Mouse (Mus musculus): ENCODE measurements at regions not wholly inside any gene's neighbourhood (a gene's known extent, or its start where the extent isn't known, plus 50 kb on each side); places are given as distances from the start of the nearest gene placed in this dataset.
"Not testable (repeated sequence)": the region's sequence is repeated elsewhere in the genome, so short reads cannot be mapped to it uniquely, and the experiment has no call there.

DNA sequence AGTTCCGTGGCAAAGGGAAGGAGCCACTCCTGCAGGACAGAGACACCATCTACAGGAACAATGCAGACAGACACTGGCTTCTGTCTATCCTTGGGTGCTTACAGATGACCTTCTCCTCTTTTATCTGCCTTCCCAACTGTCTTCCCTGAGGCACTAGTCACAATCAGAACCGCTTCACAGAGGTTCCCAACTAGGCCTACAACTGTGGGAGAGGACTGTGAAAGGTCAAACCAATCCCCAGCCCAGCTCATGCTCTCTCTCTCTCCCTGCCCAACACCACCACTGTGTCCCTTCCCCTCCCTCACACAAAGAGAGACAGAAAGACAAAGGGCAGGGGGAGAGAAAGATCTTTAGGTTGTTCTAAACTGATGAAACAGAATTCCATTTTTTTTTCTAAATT, 61.3 kb downstream of the Tmem17 start:
- DNase-seq, result no peak

DNA sequence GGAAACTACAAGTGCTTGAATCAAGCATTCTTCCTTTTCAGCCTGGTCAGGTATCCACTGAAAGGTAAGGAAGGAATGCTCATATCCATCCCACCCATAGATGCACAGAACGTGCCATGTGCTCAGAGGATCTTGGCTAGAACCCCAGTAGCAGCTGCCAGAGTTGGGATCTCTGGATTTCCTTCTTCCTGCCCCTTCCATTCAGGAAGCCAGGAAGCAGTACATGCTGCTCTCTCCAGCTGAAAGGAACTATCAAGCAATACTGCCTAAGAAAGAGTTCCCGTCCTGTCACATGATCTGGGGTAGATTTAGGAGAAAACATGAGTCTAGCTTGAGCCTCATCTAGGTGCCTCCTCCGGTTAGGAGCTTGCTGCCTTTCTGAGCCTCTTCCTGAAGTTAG, 61.9 kb downstream of the Tmem17 start:
- DNase-seq, result no peak

DNA sequence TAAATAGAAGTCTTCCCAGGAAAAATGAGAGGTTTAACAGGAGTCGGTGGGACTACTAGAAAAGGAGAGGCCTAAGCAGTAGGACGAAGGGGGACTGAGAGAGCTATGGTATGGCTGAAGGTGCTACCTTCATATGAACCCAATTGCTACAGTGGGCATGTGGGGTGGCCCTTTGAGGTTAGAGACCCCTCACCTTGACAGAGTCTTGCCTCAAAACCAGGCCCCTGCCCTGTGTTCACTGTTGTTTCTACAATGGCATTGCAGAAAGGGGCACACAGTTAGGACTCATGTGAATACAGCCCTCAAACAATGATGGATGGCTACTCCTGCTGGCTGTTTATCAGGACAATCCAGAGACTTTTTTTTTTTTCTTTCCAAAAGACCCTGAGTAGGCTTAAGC, 62.6 kb downstream of the Tmem17 start:
- DNase-seq, result no peak

DNA sequence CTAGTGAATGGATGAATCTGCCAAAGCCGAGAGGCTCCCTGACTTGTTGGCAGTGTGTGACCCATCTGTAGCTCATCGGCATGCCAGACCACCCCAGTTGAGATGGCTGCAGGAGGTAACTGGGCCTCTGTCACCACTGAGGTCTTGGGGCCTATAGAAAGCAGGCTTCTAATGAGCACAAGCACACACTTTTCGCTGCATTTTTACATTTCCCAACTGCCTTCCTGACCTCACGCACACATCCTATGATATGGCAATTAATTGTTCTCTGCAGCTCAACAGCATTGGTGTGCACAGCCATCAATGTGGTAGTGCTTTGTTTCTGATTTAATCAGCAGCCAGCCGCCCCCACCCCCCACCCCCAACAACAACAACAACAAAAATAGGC, 72.2 kb downstream of the Tmem17 start:
- DNase-seq, result no peak

DNA sequence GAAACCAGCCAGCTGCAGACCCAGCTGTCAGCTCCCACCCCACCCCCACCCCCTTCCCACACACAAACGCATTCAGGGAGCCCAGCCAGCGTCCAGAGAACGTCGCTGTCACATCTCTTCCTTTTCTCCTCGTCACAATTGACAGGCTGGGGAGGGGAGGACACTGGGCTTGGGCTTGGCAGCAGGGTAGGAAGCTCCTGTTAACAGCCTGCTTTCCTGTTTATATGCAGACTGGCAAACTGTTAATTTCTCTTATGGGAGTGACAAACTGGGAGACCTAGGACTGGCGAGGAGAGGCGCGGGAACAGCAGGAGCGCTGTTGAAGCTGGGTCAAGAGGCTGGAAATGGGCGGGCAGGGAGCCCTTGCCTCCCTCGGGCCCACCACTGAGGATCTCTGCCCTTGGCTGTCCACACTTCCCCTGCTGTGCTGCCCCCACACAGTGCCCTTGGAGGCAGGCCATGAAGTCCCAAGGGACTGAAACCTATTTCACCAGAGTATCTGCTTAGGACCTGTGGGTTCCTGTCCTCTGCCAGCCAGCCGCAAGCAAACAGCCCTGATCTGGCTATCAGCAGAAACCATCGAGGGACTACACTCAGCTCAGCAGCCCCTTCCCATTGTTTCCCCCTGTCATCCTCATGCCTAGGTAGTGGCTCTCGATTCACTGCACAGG, 72.7 kb downstream of the Tmem17 start:
- DNase-seq, result no peak

DNA sequence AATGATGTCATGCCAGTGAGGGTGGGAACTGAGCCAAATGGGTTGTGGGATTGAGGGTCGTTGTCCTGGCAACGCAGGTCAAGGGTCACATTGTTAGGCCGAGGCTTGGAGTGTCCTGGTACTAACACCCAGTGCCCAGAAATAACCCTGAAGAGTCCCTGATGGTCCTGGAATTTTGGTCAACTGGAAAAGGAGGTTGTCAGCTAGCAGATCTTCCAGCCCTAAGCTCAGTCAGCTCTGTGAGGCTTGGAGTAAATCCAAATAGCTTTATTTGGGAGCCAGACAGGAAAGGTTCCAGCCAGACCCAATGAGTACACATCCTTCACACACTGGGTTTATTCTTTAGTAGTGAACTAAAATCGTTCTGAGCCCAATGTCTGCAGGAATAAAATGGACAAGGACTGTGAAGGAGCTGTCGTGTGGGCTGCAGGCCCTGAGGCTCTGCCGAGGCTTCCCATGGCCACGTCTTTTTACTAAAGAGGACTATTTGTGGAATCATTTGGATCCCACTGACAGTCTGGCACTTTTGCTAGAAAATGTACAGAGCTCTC, 75.9 kb downstream of the Tmem17 start:
- DNase-seq, result no peak

DNA sequence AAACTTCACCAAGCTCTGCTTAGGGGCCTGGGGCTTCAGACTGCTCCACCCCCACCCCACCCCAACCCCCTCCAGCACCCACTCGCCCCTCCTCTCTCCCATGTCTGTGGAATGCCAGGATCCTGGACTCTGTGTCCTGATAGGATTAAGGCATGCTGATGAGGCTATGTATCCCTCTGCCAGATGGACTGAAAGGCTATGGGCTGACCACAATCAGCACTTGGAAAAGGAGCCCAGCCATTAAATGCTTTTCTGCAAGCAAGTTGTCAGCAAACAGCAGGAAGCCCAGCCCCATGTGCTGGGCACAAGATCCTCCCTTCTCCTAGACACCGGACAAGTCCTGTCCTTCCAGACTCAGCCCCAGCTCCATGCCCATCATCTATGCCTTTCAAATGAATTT, 76.7 kb downstream of the Tmem17 start:
- no peak for DNase-seq

DNA sequence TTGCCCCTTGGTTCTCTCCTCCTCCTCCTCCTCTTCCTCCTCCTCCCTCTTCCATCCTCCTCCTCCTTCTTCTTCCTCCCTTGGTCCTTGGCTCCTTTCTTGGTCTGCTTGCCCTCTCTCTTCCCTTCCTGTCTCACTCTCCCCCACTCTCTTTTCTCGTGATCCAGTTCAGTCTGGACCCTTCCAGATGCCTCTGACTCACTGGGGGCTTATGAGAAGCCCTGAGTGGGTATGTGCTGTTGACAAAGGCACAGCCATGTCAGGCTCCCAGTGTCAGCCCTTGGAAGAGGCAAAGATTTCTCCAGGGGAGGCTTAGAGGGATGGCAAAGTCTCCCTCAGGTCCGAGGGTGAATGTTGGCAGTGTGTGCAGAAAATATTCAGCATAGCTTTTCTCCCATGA, 78.0 kb downstream of the Tmem17 start:
- DNase-seq, result no peak

DNA sequence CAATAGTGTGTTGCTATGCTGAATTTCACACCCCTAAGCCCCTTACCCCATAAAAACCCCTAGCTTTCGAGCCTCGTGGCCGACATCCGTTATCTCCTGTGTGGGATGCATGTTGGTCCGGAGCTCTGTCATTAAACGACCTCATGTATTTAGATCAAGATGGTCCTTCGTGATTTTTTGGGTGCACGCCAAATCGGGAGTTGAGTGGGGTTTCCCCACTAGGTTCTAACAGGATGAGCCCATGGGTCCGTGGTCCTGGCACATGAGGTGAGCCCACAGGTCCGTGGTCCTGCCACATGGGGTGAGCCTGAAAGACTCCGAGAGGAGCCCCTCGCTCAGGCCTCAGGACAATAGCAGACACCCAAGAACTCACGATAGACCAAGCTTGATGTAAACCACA, 79.2 kb downstream of the Tmem17 start:
- DNase-seq, result not testable (repeated sequence)

DNA sequence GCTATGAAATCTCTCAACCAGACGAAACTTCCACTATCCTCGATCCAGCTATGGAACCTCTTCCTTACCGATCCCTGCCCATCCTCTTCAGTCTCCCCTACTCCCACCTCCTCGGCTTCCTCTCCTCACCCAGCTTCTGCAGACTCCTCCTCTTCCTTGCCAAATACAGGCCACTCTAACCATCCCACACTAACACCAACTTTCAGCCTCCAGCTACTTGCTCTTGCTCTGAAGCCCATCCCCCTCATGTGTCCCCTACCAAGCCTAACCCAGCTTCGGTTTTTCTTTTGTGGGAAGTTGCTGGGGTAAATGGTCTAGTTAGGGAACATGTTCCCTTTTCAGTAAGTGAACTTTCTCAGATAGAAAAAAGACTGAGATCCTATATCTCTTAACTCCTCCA, 80.8 kb downstream of the Tmem17 start:
- no peak for DNase-seq

DNA sequence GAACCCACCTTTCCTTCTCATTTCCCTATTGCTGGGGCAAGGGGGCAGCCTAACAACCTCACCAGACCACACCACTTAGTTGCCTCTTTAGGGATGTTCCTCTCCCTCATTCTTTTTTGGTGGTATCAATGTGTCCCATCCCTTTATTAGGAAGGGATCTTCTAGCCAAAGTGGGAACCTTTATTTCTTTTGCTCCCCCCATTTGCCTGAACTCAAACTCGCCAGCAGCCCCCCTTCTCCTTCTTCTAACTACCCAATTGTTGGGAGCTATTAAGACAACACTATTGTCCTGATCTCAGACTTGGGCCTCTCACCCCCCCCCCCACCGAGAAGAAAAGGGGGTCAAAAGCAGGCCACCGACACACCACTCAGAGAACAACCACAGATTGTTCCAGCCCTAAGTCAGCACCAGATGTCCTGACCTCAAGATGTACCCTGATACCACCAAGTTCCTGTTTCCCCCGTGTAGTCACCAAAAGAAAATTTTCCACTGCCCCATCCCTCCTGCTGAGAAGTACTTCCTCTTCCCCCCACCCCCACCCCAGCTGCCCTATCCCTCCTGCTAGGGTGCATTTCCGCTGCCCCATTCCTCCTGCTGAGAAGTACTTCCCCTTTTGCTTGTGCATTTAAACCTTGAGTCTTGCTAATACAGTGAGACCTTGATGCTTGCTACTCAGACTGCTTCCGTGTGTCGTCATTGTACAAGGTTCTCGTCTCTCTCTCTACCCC, 84.4 kb downstream of the Tmem17 start:
- no peak for DNase-seq

DNA sequence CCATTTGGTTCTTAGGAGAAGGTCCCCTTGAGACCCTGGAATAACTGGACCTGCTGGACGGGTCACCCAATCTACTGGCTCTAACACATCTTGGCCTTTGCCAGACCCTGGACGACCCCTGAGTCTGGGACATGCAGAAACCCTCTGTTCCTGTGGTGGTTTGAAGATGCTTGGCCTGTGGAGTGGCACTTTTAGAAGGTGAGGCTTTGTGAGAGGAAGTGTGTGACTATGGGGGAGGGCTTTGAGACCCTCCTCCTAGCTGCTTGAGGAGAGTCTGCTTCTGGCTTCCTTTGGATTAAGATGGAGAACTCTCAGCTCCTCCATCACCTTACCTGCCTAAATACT, 84.9 kb downstream of the Tmem17 start:
- no peak for DNase-seq

DNA sequence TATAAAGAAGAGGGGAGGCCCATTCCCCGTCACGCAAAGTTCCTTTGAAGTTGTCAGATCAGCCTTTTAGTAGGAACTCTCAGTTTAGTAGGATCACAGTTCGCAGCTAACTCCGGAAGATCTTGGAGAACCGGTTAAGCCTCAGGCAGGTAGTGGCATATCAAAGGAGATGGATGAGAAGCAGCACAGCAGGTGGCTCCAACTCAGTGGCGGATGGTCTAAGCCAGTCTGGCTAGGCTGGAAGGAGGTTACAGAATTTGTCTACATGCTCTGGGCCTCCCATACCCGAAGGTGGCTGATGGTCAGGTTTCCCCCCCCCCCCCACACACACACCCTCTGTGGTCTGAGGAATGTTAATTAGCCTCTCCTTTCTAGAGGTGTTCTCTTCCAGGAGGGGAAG, 88.5 kb downstream of the Tmem17 start:
- DNase-seq, result no peak

DNA sequence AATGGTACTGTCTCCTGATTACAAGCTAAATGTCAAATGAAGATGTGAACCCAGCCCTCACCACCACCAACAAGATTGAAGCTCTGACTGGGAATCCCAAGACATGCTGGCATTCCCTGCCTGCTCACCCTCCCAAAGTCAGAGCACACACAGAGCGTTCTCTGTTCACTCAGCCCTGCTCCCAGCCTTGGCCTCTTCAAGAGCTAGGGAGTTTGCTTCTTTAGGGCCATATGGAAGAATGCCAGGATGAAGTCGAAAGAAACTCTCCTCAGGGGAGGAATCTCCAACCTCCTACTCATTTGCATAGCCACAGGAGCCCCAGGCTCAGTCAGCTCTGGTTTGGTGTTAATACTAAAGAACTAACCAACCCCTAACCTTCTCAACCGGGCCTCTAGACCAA, 90.1 kb downstream of the Tmem17 start:
- no peak for DNase-seq

DNA sequence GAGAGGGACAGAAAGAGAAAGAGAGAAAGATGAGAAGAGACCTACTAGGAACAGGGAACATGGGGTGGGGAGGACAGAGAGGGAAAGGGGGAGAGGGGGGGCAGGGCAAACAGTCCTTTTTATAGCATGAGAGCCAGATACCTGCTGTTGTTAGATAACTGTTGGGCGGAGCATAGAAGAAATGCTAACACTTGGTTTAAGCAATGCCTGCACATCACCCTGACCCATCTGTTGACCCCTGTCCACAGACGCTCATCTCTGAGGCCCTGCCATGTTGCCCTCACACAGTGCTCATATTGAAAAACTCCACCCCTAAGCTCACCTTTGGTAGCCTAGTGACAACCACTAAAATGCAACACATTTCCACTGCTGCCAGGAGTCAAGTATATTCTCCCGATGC, 90.7 kb downstream of the Tmem17 start:
- no peak for DNase-seq

DNA sequence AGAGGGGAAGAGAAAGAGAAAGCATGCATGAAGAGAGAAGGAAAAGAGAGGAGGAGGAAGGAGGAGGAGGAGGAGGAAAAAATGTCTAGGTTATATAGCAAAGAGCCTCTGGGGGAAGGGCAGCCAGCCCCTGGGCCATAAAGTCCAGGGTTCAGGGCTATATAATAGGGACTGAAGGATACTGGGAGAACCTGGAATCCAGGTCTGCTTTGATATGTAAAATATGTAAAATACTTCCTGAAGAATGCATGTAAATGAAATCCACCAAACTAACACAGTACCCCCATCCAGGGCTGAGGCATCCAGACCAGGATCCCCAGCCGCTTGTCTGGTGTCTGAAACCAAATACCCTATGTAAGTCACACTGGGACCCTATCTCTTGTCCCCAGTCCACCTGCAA, 91.5 kb downstream of the Tmem17 start:
- no peak for DNase-seq

DNA sequence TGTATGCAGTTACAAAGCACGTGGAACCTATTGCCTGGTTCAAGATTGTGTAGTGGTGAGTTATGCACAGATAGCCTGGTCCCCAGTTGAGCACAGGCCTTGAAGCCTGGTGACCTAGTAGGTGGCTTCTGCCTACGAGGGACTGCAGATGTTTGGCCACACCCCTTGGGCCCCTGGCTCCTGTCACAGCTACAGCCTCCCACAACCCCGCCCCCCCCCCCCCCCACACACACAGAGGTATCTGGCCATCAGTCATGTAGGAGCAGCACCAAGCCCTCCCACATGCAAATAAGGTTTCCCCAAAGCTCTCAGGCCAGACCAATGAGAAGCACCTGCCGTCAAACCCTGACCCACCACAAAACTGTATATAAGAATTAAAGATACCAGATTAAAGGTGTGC, 94.5 kb downstream of the Tmem17 start:
- no peak for DNase-seq

DNA sequence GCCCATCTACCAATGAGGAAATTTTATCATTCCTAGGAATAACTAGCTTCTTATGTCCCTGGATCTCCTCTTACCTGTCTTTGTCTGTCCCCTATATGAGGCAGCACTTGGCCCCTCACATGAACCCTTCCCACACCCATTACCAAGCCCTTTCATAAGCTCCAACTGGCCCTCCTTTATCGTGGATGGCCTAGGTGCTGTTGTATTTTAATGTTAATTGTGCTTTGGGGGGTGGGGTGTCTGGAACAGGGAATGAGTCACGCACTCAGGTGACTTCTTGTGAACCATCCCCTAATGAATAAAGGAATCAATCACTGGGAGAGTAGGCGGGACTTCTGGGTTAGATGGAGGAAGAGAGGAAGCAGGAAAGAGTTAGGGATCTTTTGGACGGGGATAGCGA, 95.8 kb downstream of the Tmem17 start:
- no peak for DNase-seq

DNA sequence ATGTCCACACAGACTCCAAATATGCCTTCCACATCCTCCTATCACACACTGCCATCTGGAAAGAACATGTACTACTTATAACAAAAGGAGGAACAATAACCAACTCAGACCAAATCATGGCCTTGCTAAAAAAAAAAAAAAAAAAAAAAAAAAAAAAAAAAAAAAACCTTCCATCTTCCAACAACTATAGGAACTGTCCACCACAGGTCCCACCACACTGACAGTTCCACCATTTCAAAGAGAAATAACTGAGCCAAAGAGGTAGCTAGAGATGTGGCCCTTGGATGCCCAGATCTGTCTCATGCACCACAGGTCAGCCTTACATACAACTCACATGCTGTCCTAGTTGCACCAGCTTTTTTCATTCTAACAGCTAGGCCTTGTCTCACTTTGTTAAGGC, 97.1 kb downstream of the Tmem17 start:
- DNase-seq, result no peak

DNA sequence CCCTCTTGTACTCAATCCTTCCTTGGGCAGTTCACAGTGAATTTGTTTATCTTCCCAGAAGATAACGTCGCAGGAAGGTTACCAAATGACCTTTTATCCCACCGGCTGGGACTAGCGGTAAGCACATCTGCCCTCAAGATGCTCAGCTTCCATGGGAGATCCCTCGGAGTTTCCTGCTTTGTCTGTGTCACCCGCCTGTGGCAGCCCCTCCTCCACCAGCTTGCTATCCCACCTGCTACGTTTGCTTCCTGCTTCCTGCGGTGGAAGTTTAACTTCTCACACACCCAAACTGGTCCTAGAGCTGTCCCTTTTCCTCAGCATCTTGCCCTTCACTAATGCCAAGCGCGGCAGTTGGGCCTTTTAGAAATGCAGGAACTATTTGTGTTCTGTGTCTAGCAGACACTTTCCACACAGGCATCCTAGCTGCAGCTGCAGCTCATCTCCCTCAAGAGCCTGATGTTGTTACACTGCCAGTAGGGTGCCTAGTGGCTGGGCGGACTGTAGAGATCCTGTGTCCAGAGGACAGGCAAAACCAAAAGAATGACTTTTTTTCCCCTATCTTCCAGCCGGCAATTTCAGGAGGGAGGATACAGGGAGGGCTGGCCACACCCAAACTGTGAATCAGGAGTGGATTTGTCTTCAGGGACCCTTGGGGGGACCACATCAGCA, 98.7 kb downstream of the Tmem17 start:
- no peak for DNase-seq

DNA sequence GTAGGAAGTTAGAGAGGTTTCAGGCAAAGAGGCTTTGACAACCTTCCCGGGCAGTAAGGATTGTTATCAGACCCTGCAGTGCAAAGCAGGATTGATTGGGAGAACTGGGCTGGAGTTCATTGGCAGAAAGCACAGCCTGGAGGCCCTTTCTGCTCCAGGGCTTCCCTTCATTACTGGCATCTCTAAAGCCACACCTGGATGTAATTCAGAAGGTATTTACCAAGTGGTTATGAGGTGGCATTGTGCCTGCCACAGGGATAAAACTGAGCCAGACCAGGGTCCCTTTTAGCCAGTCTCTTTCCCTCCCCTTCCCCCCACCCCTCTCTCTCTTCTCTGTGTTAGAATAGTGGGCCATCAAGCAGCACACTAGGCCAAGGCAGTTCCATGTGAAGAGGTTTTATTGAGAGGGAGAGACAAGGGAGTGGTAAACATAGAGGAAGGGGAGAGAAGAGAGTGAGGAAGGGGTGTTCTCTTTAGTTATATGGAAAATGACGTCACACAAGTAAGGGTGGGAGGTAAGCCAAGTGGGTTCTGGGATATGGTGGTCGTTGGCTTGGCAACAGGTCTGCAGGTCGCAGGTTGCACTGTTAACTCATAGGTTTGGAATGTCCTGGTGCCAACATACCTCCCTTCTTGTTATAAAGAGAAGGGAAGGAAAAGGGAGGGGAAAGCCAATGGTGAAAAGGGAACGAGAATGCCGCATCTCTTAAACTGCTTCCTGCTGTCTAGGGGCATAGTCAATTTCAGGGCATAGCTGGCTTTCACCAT, 99.4 kb downstream of the Tmem17 start:
- DNase-seq, result no peak

DNA sequence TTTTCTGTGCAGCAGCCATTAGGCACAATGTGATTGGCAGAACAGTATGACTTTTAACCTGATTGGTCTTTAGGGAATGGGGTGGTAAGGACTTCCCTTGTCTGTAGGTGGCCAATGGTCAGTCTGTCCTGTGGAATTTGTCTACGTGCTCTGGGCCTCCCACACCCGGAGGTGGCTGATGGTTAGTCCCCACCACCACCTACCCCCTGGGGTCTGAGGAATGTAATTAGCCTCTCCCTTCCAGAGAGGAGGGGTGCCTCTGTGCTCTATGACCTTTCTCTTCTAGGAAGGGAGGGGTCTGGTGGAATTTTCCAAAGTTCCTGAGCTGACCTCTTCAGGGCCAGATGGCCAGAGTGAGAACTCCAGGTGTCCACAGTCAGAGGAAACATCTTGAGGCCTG, 101.6 kb downstream of the Tmem17 start:
- DNase-seq, result no peak

DNA sequence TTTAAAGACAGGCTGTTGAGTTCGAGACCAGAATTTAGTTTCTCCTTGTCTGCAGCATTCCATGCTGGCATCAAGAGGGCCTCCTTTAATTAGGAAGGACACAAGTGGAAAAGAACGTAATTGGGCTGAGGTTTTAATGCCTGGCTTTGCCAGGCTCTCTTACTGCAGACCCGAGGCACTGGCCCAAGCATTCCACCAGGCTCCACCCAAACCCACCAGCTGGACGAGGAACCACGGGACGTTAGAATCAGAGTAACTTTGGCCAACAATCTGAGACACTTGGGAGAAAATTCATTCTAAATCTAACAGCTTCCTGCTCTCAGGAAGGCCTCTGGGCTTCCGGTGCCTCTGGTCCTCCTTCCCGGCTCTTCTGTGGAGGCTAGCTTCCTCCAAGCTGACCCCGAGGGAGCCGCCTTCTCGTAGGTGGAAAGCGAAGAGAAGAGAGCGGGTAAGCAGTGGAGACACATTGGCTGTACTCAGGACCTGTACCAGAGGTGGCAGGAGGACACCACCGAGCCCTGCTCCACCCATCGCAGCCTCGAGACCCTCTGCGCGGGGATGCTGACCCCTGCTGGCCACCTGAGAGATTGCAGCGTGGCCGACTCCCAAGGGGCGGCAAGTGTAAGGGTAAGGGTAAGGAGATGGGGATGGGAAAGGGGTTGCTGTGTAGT, 105.5 kb downstream of the Tmem17 start:
- peak; percentile 81 to 85 for DNase-seq
